Mouse (Mus musculus): Measurements from ENCODE around the gene Mcat.

The Mcat gene

GRCm38 (mm10) chr15:83535890-83536231, 27.7 kb downstream of the Mcat start:
- DNase-seq (ENCODE audit: low read depth) = no peak

GRCm38 (mm10) chr15:83534960-83535889, 28.4 kb downstream of the Mcat start:
- no peak for DNase-seq (ENCODE audit: low read depth)

DNA sequence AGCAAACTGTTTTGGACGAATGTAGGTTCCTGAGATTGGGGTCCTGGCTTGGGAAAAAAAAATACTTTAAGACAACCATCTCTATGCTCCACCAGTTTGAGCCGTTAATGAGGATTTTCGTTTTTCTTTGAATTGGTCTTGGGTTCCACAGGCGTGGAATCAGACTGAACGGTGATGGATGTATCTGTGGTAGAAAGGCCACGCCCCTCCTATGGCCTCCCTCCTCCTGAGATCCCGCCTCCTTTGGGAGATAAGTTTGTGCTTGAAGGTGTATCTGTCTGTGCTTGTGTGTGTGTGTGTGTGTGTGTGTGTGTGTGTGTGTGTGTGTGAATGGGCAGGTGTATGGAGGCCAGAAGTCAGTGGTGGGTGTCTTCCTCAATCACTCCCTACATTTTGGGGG, 31.0 kb downstream of the Mcat start:
- DNase-seq (ENCODE audit: low read depth) = no peak

DNA sequence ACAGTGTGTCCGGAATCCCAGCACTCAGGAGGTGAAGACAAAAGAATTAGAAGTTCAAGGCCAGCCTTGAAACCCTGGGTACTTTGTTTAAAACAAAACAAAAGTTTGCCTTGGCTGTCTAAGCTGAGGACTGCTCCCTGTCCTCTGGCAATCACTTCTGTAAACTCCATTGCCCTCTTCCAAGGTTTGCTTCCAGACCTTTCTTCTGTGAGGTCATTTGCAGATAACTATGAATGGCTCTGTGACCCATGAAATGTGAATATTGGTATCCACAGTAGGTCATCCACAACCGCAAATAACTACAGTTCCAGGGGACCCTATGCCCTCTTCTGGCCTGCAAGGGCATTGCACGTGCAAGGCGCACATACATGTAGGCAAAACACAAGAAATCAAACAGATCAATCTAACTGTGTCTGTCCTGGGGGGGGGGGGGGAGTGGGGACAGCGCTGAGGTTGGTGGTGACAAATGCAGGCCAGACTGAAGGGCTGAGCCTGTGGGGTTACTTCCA, 31.6 kb downstream of the Mcat start:
- DNase-seq (ENCODE audit: low read depth) = no peak

DNA sequence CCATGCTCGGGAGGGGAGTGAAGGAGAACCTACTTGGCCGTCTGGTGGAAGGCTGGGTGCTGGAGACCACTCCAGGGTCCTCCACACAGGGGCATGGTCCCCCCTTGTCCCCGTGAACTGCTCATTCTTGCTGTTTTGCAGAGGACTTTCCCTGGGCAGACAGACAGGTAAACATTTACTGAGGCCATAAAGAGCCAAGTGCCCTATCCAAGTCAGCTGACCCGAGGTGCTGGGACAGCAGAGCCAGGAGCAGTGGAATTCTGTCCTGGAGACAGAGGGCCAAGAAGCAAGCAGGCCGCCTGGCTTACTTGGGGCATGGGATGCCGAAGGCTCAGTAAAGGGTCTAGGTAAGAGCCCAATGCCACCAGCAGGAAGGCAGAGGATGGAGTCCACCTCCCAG, 32.9 kb downstream of the Mcat start:
- no peak for DNase-seq (ENCODE audit: low read depth)

DNA sequence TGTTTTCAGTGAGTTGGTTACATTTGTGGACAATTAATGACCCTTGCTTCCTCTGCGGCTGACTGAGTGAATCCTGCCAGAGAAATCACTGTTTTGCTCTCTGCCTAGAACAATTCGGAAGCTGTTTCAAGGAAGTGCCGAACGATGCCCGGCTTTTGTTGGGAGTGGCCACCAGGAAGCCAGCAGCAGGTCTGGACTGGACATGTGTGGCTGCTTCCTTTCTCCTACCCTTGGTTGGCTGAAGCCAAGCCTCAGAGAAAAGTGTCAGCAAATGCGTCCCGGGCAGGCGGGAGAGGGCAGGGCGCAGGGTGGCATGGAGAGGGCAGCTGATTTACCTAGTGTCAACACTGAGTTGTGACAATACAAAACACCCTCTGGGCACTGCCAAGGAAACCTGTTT, 33.4 kb downstream of the Mcat start:
- no peak for DNase-seq (ENCODE audit: low read depth)

GRCm38 (mm10) chr15:83529765-83530164, 33.8 kb downstream of the Mcat start:
- no peak for DNase-seq (ENCODE audit: low read depth)

DNA sequence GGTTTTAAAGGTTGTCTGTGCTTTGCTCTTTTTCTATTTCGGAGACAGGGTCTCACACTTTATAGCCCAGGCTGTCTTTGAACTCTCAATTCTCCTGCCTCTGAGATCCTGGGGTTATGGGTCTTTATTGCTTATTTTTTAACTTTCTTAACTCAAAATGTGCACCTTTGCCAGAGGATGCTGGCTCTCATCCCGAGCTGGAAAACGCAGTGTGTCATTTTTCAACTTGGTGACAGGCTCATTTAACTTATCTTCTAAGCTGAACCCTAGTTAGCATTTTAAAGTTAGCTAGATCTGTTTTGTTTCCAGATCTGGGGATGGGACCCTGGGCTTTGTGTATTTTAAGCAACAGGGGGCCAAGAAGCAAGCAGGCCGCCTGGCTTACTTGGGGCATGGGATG, 34.7 kb downstream of the Mcat start:
- no peak for DNase-seq (ENCODE audit: low read depth)

- DNase-seq (ENCODE audit: low read depth) = no peak
These were observed 35.8 kb downstream of the Mcat start for GRCm38 (mm10) chr15:83527747-83528146.

GRCm38 (mm10) chr15:83527092-83527437, 36.5 kb downstream of the Mcat start:
- no peak for DNase-seq (ENCODE audit: low read depth)

GRCm38 (mm10) chr15:83526424-83527091, 37.0 kb downstream of the Mcat start, which contains the start of gene Bik:
Gene Bik (plus strand): TSS chr15:83526862.
- peak; percentile 72 for DNase-seq (ENCODE audit: low read depth)

DNA sequence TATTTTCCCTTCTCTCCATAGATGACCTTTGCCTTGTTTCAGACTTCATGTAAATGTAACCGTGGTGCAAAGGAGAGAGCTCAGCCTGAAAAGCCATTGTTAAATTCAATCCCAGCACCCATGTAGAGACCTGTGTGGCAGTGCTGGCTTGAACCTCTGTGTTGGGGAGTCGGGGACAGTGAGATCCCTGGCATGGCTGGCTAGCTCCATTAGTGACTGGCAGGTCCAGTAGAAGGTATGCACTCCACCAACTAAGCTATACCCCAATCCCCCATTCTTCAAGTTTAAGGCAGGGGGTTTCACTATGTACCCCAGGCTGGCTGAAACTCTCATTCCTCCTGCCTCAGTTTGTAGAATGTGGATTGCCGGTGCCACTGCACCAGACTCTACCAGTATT, 39.3 kb downstream of the Mcat start:
- DNase-seq (ENCODE audit: low read depth) = no peak

DNA sequence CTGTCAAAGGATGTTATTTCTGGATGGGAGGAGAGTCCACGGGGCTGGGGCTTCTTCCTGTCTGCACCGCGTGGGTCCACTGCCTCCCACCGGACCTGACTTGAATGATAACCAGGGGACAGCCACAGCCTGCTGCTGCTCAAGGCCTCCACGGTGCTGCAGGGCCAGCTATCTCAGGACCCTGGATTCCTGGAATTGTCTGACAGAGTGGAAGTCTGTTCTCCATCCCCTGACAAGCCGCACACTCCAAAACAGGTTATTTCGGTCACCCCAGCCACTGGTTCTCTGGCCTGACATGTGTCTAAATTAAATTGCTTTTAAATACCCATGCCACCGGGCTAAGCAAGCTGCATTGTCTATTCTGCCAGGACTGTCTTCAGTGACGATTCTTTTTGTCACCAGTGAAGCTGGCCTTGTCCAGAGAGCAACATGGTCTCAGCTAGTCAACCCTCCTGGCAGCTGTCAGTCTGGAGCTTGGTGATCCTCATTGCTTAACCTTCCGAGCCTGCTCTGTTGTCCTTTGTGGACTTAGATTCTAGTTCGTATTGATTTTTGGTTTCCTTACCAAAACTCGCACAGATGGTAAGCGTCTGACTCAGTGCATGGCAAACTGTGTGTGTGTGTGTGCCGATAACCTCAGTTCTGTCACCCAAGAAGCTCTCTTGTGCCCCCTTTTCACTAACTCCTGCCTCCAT, 39.8 kb downstream of the Mcat start:
- no peak for DNase-seq (ENCODE audit: low read depth)

DNA sequence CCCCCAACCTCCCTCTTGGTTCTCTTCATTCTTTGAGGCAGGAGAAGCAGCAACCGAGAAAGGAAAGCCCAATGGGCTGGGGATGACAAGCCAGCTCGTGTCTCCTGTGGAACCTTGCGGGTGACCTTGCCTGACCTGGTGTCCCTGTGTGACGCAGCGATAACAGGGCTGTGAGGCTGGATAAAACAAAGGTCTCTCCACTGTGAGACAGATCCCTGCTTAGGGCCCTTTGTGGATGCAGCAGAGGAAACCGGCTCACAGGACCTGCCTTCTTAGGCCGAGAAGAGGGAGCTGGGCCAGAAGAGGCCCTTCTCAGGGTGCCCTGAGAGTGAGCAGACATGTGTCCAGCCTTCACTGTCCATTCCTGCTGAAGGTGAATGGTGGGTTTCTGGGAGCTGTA, 40.4 kb downstream of the Mcat start:
- DNase-seq (ENCODE audit: low read depth) = no peak

DNA sequence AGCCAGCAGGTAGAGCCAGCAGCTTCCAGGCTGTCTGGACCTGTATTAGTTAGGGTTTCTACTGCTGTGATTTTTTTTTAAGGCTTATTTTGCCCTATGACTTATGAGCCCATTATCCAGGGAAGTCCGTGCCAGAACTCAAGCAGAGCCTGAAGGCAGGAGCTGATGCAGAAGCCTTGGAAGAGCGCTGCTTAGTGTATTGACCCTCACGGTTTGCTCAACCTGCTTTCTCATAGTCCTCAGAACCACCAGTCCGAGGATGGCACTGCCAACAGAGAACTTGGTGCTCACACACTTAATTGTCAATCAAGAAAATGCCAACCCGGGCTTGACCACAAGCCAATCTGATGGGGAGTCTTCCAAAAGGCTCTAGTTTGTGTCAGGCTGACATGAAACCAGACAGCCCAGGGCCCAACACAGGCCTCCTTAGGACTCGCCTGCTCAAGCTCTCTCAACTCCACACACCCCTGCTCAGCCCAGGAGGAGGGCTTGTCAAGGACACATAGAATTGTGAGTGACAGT, 42.7 kb downstream of the Mcat start:
- no peak for DNase-seq (ENCODE audit: low read depth)

DNA sequence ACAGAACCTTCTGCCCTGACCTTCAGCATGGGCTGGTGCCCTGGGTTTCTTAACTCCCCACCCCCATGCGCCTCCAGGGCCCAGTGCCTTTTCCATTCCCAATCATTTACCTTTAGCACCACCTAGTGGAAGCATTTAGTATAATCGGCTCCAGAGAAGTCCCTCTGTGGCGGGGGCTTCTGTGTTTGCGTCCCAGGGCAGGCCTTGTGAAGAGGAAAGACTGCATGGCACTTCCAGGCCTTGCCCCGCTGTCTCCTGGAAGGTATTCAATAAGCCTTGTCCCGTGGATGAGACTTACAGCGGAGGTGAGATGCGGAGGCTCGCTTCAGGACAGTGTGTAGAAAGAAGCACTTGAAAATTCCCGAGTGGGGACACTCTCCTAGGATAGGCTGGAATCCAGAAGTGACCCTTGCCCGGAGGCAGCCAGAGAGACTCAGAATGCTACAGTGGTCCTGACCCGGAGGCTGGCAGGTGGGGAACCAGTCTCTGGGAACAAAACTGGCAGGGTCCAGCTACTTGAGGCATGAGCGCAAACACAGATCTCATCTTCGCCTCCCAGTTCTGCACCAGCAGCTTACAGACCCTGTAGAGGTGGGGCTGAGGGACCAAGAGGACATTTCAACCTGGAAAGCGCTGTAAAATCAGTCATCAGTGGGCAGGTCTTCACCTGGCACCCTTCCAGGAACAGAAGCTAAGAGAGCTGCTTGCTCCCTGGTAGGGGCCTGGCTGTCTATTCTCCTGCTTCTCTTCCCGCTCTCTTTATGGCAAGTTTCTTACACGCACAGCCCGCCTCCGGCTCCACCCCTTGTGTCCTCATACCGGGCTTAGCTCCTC, 45.2 kb downstream of the Mcat start:
- DNase-seq (ENCODE audit: low read depth) = peak; percentile 83

- no peak for DNase-seq (ENCODE audit: low read depth)
These were observed 48.6 kb downstream of the Mcat start for GRCm38 (mm10) chr15:83515018-83515417.

GRCm38 (mm10) chr15:83512489-83513281, 50.9 kb downstream of the Mcat start:
- no peak for DNase-seq (ENCODE audit: low read depth)

- peak; percentile 96 for DNase-seq (ENCODE audit: low read depth)
These were observed 52.7 kb downstream of the Mcat start, which contains the start of gene Ttll1 for GRCm38 (mm10) chr15:83510805-83511405. Gene Ttll1 (minus strand): TSS chr15:83510893.

All from induced T-regulatory cell, adult 2 months (primary cell).